Mouse (Mus musculus) neural tube, embryonic 12.5 days (tissue): ENCODE data around the gene Exph5. TPM values are rescaled to one million over a fixed set of nuclear protein-coding genes. Genes with fewer than 3 reads are reported as not detected.
A peak's percentile ranks its signal among the peaks of the same experiment; 100 is the strongest.

Experiments
- ATAC-seq: fragments of 200-750 bp; cut with Nextera tagmentation; 2 replicates; pipeline ENCODE4 v1.8.0; 2017; ENCODE audit warnings: low read depth, mild to moderate bottlenecking, moderate TSS enrichment, moderate library complexity; ENCODE audit not compliant: low FRiP score
- H3K27ac ChIP-seq: fragments of 300-500 bp; sonication (generic); 2 replicates; pipeline ENCODE4 v1.5.1; 2016
- H3K27me3 ChIP-seq: fragments of 300-500 bp; sonication (generic); replicated peaks from 2 replicates; pipeline ENCODE4 v1.6.1; 2016; ENCODE audit warnings: mild to moderate bottlenecking
- H3K36me3 ChIP-seq: fragments of 300-500 bp; sonication (generic); 2 replicates; pipeline ENCODE4 v1.6.1; 2016; ENCODE audit warnings: mild to moderate bottlenecking
- H3K4me1 ChIP-seq: fragments of 300-500 bp; sonication (generic); 2 replicates; pipeline ENCODE4 v1.6.1; 2016
- H3K4me2 ChIP-seq: fragments of 300-500 bp; sonication (generic); replicated peaks from 2 replicates; pipeline ENCODE4 v1.6.1; 2016; ENCODE audit warnings: mild to moderate bottlenecking
- H3K4me3 ChIP-seq: fragments of 300-500 bp; sonication (generic); 2 replicates; pipeline ENCODE4 v1.5.1; 2016
- H3K9ac ChIP-seq: fragments of 300-500 bp; sonication (generic); 2 replicates; pipeline ENCODE4 v1.6.1; 2016; ENCODE audit warnings: mild to moderate bottlenecking
- H3K9me3 ChIP-seq: fragments of 300-500 bp; sonication (generic); 2 replicates; pipeline ENCODE4 v1.6.1; 2016; ENCODE audit warnings: mild to moderate bottlenecking
- WGBS: fragments of 180-500 bp; shearing (Covaris S2); methylation state at CpG from one replicate; pipeline ENCODE4 v1.1.7; 2016; 5-methylcytosine and 5-hydroxymethylcytosine counted together
- polyA plus RNA-seq: library from polyadenylated mRNA; unstranded; fragments of >200 nt; fragmentation: Nextera tagmentation; extraction: Ambion mirVana; gene quantifications from 2 replicates; pipeline ENCODE4 v1.2.1, GENCODE M21; 2016

Gene Exph5
- polyA plus RNA-seq, 1 experiment from 2014 or later, result 0.38 TPM

DNA sequence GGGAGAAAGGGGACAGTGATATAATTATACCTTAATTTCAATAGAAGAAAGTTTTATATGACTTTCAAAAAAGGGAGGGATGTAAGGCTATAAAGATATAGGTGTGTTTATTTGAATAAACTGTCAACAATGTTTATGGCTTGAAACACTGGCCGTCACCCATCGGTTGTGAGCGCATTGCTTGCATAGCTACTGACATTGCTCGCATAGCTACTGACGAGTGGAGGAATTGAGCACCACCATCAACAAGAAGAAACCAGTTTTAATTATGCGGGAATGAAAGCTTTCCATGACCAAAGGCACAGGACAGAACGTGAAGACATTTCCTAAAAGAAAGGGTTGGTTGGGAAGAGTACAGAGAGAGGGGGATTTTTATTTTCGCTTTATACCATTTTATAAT, 99.7 kb downstream of the Exph5 start:
- H3K4me1 ChIP-seq, result peaks cover 21% of the 10 kb centered on the region
- H3K4me3 ChIP-seq, result no peak overlapping the region
- no peaks in the 10 kb centered on the region for H3K9me3 ChIP-seq
- H3K27ac ChIP-seq, result no peak overlapping the region
- ATAC-seq, result no peak
- H3K27me3 ChIP-seq, result no peaks in the 10 kb centered on the region
- H3K4me2 ChIP-seq, result no peak overlapping the region
- H3K9ac ChIP-seq, result no peak overlapping the region
- WGBS, result 87% methylated on average over 8 of the region's 8 CpGs
- no peaks in the 10 kb centered on the region for H3K36me3 ChIP-seq

DNA sequence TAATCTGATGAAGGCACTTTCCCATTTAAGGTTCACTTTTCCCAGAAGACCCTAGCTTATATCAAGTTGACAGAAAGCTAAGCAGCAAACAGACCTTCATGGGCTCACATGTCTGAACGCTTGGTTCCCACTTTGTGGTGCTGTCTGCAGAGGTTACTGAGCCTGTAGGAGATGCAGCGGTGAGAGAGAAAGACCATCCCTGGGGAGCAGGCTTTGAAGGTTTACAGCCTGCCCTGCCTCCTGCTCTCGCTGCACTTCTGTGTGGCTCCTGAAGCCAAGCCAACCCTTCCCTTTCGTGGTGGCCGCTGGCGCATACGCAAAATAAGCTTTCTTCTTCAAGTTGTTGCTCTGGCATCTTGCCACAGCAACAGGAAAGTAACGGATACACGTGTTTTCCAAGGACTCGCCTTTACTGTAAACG, 100.8 kb downstream of the Exph5 start, which contains the start of gene 4930550C14Rik:
TSS of gene 4930550C14Rik (plus strand) at position 35 of the 421 bp plus-strand sequence.
- 0 out of 2 replicates have a peak, but pooled peaks have one; percentile 34 for ATAC-seq
- Histone ChIP-seq H3K4me2 (peak within 1 kb of the TSS; percentile 45), H3K4me1 (peaks cover 21% of the 10 kb centered on the region), H3K27ac (0 out of 2 replicates have a peak within 1 kb of the TSS, but pooled peaks have one; percentile 47), H3K36me3 (no peaks in the 10 kb centered on the region), H3K27me3 (no peaks in the 10 kb centered on the region), H3K9me3 (no peaks in the 10 kb centered on the region), H3K9ac (no peak within 1 kb of the TSS), H3K4me3 (no peak within 1 kb of the TSS)
- WGBS, result 13% methylated on average over 11 of the region's 11 CpGs

DNA sequence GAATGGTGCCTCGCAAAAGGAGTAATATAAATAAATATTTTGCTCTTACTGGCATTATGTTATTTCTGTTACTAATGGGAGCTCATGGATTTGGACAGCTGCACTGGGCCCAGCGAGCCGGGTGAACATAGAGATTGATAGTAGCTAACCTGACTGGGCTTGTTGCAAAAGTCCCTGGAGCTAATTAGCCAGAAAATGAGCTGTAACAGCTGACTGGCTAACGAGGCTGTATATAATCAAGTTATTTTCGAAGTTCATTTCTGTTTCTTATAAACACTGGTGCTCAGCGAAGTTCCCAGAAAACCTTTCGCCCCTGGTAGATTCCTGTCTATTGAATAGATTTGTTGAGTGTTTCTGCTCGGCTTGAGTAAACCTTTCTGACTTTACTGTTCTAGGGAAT, 101.5 kb downstream of the Exph5 start:
- H3K27me3 ChIP-seq, result no peaks in the 10 kb centered on the region
- no peak overlapping the region for H3K9ac ChIP-seq
- ATAC-seq, result no peak
- H3K9me3 ChIP-seq, result no peaks in the 10 kb centered on the region
- peak overlapping the region; percentile 45 for H3K4me2 ChIP-seq
- no peak overlapping the region for H3K4me3 ChIP-seq
- no peaks in the 10 kb centered on the region for H3K36me3 ChIP-seq
- H3K27ac ChIP-seq, result 0 out of 2 replicates have a peak overlapping the region, but pooled peaks have one; percentile 47
- peaks cover 21% of the 10 kb centered on the region for H3K4me1 ChIP-seq
- 66% methylated on average over 8 of the region's 8 CpGs for WGBS

GRCm38 (mm10) chr9:53404050-53404752, 102.7 kb downstream of the Exph5 start:
- WGBS, result 80% methylated on average over 6 of the region's 6 CpGs
- Histone ChIP-seq H3K4me2 (no peak overlapping the region), H3K4me3 (no peak overlapping the region), H3K27ac (no peak overlapping the region), H3K4me1 (peaks cover 21% of the 10 kb centered on the region), H3K36me3 (no peaks in the 10 kb centered on the region), H3K9ac (no peak overlapping the region), H3K27me3 (no peaks in the 10 kb centered on the region), H3K9me3 (no peaks in the 10 kb centered on the region)
- ATAC-seq, result no peak

DNA sequence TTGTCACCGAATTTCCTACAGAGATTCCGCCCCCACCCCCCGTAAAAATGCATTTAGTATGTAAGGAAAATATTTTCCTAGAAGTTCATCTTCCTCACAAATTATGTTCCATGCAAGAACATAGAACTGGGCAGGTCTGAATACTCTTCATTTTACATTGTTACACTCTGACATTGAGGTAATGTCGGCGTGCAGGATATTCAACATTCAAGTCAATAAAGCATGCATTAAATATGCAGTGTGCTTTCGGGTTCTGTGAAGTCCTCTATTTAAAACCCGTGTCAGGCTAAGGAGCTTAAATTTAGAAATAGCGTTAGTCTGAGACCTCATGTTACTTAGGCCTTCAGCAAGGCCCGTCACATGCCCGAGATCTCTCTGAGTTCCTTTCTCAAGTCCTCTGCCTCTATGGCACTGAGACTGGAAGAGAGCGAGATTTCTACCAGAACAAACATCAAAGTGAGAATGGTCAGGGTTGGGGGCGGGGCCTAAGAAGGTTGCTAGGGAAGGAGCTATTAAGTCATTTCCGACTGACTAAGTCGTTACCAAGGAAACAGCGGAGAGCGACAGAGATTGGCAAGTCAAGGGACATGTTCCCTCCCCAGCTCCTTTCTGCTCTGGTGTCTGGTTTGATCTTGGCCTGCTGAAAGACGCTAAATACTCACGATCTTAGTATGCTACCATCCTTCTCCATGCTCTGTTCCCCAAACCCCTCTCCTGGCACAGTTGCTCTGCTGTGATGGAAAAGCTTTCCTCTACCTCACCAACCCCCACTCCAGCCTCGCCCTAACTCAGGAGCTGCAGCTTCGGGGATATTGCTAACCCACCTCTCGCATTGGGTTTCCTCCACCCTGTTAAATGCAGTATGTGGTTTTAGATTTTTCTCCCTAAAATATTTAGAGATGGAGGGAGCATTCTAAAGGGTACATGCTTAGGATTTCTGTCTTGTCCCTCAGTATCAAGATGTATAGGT, 103.6 kb downstream of the Exph5 start:
- Histone ChIP-seq H3K36me3 (no peaks in the 10 kb centered on the region), H3K9ac (no peak overlapping the region), H3K27ac (no peak overlapping the region; the same call in 1 of the 2 replicates), H3K9me3 (no peaks in the 10 kb centered on the region), H3K4me3 (peak overlapping the region; percentile 35), H3K4me2 (peak overlapping the region; percentile 61), H3K4me1 (peaks cover 21% of the 10 kb centered on the region), H3K27me3 (no peaks in the 10 kb centered on the region)
- 23% methylated on average over 21 of the region's 21 CpGs for WGBS
- ATAC-seq, result peak; percentile 90

GRCm38 (mm10) chr9:53408548-53408947, 107.1 kb downstream of the Exph5 start:
- Histone ChIP-seq H3K9me3 (no peaks in the 10 kb centered on the region), H3K27me3 (no peaks in the 10 kb centered on the region), H3K4me2 (no peak overlapping the region), H3K9ac (no peak overlapping the region), H3K4me1 (peaks cover 10% of the 10 kb centered on the region), H3K4me3 (no peak overlapping the region), H3K27ac (no peak overlapping the region), H3K36me3 (no peaks in the 10 kb centered on the region)
- no peak for ATAC-seq
- WGBS, result 89% methylated on average over 4 of the region's 4 CpGs

DNA sequence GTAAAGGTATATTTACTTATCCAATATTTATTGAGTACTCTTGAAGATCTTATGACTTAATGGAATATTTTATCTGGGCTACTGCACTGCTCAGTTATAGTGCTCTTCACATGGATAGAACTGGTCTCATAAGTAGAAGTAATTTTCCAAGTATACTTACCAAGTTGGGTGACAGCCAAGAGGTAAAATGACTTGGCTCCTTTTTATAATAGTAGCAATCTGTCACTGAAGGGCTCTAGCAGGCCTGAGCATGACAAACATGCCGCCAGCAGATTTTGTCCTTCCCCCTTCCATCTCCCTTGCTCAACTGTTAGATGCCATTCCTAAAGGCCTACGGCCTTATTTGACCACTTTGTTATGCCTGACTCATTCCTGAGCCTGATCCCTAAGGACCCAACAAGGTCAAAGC, 107.5 kb downstream of the Exph5 start:
- no peak overlapping the region for H3K4me2 ChIP-seq
- no peaks in the 10 kb centered on the region for H3K9me3 ChIP-seq
- WGBS, result 97% methylated on average over 2 of the region's 2 CpGs
- H3K36me3 ChIP-seq, result no peaks in the 10 kb centered on the region
- ATAC-seq, result no peak
- no peak overlapping the region for H3K4me3 ChIP-seq
- H3K27ac ChIP-seq, result no peak overlapping the region
- H3K4me1 ChIP-seq, result peaks cover 10% of the 10 kb centered on the region
- H3K27me3 ChIP-seq, result no peaks in the 10 kb centered on the region
- H3K9ac ChIP-seq, result no peak overlapping the region

- Histone ChIP-seq H3K9ac (no peak overlapping the region), H3K36me3 (no peaks in the 10 kb centered on the region), H3K9me3 (no peaks in the 10 kb centered on the region), H3K27ac (no peak overlapping the region), H3K27me3 (no peaks in the 10 kb centered on the region), H3K4me2 (no peak overlapping the region), H3K4me3 (no peak overlapping the region), H3K4me1 (peaks cover 9% of the 10 kb centered on the region)
- 80% methylated on average over 3 of the region's 3 CpGs for WGBS
- ATAC-seq, result no peak
Measured at GRCm38 (mm10) chr9:53409427-53409826, 108.0 kb downstream of the Exph5 start.

- Histone ChIP-seq H3K36me3 (no peaks in the 10 kb centered on the region), H3K4me3 (no peak overlapping the region), H3K27me3 (no peaks in the 10 kb centered on the region), H3K9ac (no peak overlapping the region), H3K4me1 (no peaks in the 10 kb centered on the region), H3K27ac (no peak overlapping the region), H3K4me2 (no peak overlapping the region), H3K9me3 (no peaks in the 10 kb centered on the region)
- WGBS, result 77% methylated on average over 9 of the region's 9 CpGs
- no peak for ATAC-seq
Measured at GRCm38 (mm10) chr9:53422133-53422896, 120.8 kb downstream of the Exph5 start.

- 91% methylated on average over 3 of the region's 3 CpGs for WGBS
- H3K4me1 ChIP-seq, result no peaks in the 10 kb centered on the region
- H3K4me2 ChIP-seq, result no peak overlapping the region
- no peak overlapping the region for H3K9ac ChIP-seq
- H3K27ac ChIP-seq, result no peak overlapping the region
- H3K27me3 ChIP-seq, result no peaks in the 10 kb centered on the region
- ATAC-seq, result no peak
- H3K36me3 ChIP-seq, result no peaks in the 10 kb centered on the region
- no peak overlapping the region for H3K4me3 ChIP-seq
- no peaks in the 10 kb centered on the region for H3K9me3 ChIP-seq
Measured at GRCm38 (mm10) chr9:53426726-53427125, 125.3 kb downstream of the Exph5 start.
